Mouse (Mus musculus): ENCODE measurements at regions not wholly inside any gene's neighbourhood (a gene's known extent, or its start where the extent isn't known, plus 50 kb on each side); places are given as distances from the start of the nearest gene placed in this dataset.

GRCm38 (mm10) chr2:79510485-79511094 is 54.0 kb upstream of the Cerkl start:
- Histone ChIP-seq H3K36me3 (no peaks in the 10 kb centered on the region), H3K4me1 (replicated peaks) (peaks cover 4% of the 10 kb centered on the region; the same call in 1 of the 2 replicates), H3K27me3 (no peaks in the 10 kb centered on the region), H3K4me3 (no peak overlapping the region), H3K4me2 (no peak overlapping the region), H3K27ac (no peak overlapping the region), H3K9ac (no peak overlapping the region), H3K9me3 (no peaks in the 10 kb centered on the region)
- no peak for ATAC-seq (ENCODE audit: low FRiP score)
- 88% methylated on average over 10 of the region's 10 CpGs for WGBS

GRCm38 (mm10) chr2:79511108-79511507 is 54.5 kb upstream of the Cerkl start:
- no peaks in the 10 kb centered on the region for H3K27me3 ChIP-seq
- ATAC-seq (ENCODE audit: low FRiP score), result no peak
- no peak overlapping the region for H3K9ac ChIP-seq
- no peak overlapping the region for H3K27ac ChIP-seq
- 78% methylated on average over 6 of the region's 6 CpGs for WGBS
- no peak overlapping the region for H3K4me2 ChIP-seq
- no peak overlapping the region for H3K4me3 ChIP-seq
- H3K36me3 ChIP-seq, result no peaks in the 10 kb centered on the region
- H3K9me3 ChIP-seq, result no peaks in the 10 kb centered on the region
- H3K4me1 ChIP-seq (replicated peaks), result peaks cover 4% of the 10 kb centered on the region; the same call in 1 of the 2 replicates

- Histone ChIP-seq H3K4me1 (replicated peaks) (peaks cover 4% of the 10 kb centered on the region; the same call in 1 of the 2 replicates), H3K9me3 (no peaks in the 10 kb centered on the region), H3K36me3 (no peaks in the 10 kb centered on the region), H3K27me3 (no peaks in the 10 kb centered on the region), H3K4me3 (no peak overlapping the region), H3K9ac (no peak overlapping the region), H3K4me2 (peak overlapping the region; percentile 6; the same call in 1 of the 2 replicates), H3K27ac (no peak overlapping the region)
- WGBS, result 26% methylated on average over 11 of the region's 11 CpGs
- ATAC-seq (ENCODE audit: low FRiP score), result 0 out of 2 replicates have a peak, but pooled peaks have one; percentile 24
Observed at GRCm38 (mm10) chr2:79511676-79512323, 55.2 kb upstream of the Cerkl start.

GRCm38 (mm10) chr2:79512374-79512773 is 55.8 kb upstream of the Cerkl start:
- Histone ChIP-seq H3K27me3 (no peaks in the 10 kb centered on the region), H3K9me3 (no peaks in the 10 kb centered on the region), H3K4me2 (no peak overlapping the region; the same call in 1 of the 2 replicates), H3K27ac (no peak overlapping the region), H3K4me1 (replicated peaks) (peaks cover 4% of the 10 kb centered on the region; the same call in 1 of the 2 replicates), H3K36me3 (no peaks in the 10 kb centered on the region), H3K4me3 (no peak overlapping the region), H3K9ac (no peak overlapping the region)
- ATAC-seq (ENCODE audit: low FRiP score), result peak; percentile 28; the same call in 1 of the 2 replicates
- 58% methylated on average over 2 of the region's 2 CpGs for WGBS

- WGBS, result 75% methylated on average over 3 of the region's 3 CpGs
- Histone ChIP-seq H3K4me1 (replicated peaks) (peaks cover 4% of the 10 kb centered on the region; the same call in 1 of the 2 replicates), H3K4me3 (no peak overlapping the region), H3K9me3 (no peaks in the 10 kb centered on the region), H3K36me3 (no peaks in the 10 kb centered on the region), H3K27ac (no peak overlapping the region), H3K9ac (no peak overlapping the region), H3K27me3 (no peaks in the 10 kb centered on the region), H3K4me2 (no peak overlapping the region)
- ATAC-seq (ENCODE audit: low FRiP score), result no peak
Observed at GRCm38 (mm10) chr2:79513726-79514125, 57.1 kb upstream of the Cerkl start.

- H3K4me2 ChIP-seq, result no peak overlapping the region
- H3K27me3 ChIP-seq, result no peaks in the 10 kb centered on the region
- H3K9ac ChIP-seq, result no peak overlapping the region
- H3K27ac ChIP-seq, result no peak overlapping the region
- no peak overlapping the region for H3K4me3 ChIP-seq
- 87% methylated on average over 8 of the region's 8 CpGs for WGBS
- H3K9me3 ChIP-seq, result no peaks in the 10 kb centered on the region
- no peak for ATAC-seq (ENCODE audit: low FRiP score)
- H3K36me3 ChIP-seq, result no peaks in the 10 kb centered on the region
- no peaks in the 10 kb centered on the region for H3K4me1 ChIP-seq (replicated peaks)
Observed at GRCm38 (mm10) chr2:79518046-79518750, 61.6 kb upstream of the Cerkl start.

- H3K27ac ChIP-seq, result no peak overlapping the region
- WGBS, result 35% methylated on average over 6 of the region's 6 CpGs
- H3K9ac ChIP-seq, result no peak overlapping the region
- H3K4me2 ChIP-seq, result no peak overlapping the region
- H3K27me3 ChIP-seq, result no peaks in the 10 kb centered on the region
- no peak overlapping the region for H3K4me3 ChIP-seq
- no peaks in the 10 kb centered on the region for H3K36me3 ChIP-seq
- no peaks in the 10 kb centered on the region for H3K9me3 ChIP-seq
- no peak for ATAC-seq (ENCODE audit: low FRiP score)
- no peaks in the 10 kb centered on the region for H3K4me1 ChIP-seq (replicated peaks)
Observed at GRCm38 (mm10) chr2:79519799-79520449, 63.3 kb upstream of the Cerkl start.

GRCm38 (mm10) chr2:79523441-79523840 is 66.9 kb upstream of the Cerkl start:
- no peak overlapping the region for H3K27ac ChIP-seq
- peaks cover 6% of the 10 kb centered on the region for H3K4me1 ChIP-seq (replicated peaks)
- H3K4me3 ChIP-seq, result no peak overlapping the region
- 91% methylated on average over 4 of the region's 4 CpGs for WGBS
- ATAC-seq (ENCODE audit: low FRiP score), result no peak
- no peaks in the 10 kb centered on the region for H3K27me3 ChIP-seq
- no peaks in the 10 kb centered on the region for H3K9me3 ChIP-seq
- no peak overlapping the region for H3K4me2 ChIP-seq
- no peaks in the 10 kb centered on the region for H3K36me3 ChIP-seq
- no peak overlapping the region for H3K9ac ChIP-seq

GRCm38 (mm10) chr2:79527529-79527928 is 70.9 kb upstream of the Cerkl start:
- H3K4me3 ChIP-seq, result no peak overlapping the region

GRCm38 (mm10) chr2:79528347-79528990 is 71.9 kb upstream of the Cerkl start:
- ATAC-seq (ENCODE audit: low FRiP score), result peak; percentile 39; the same call in 1 of the 2 replicates
- peaks cover 16% of the 10 kb centered on the region for H3K4me1 ChIP-seq (replicated peaks)
- H3K4me2 ChIP-seq, result no peak overlapping the region
- H3K27ac ChIP-seq, result peak overlapping the region; percentile 8; the same call in 1 of the 2 replicates
- H3K4me3 ChIP-seq, result no peak overlapping the region
- no peak overlapping the region for H3K9ac ChIP-seq
- H3K9me3 ChIP-seq, result no peaks in the 10 kb centered on the region
- no peaks in the 10 kb centered on the region for H3K27me3 ChIP-seq
- 67% methylated on average over 18 of the region's 18 CpGs for WGBS
- no peaks in the 10 kb centered on the region for H3K36me3 ChIP-seq

More at GRCm38 (mm10) chr2:79527529-79527928, 70.9 kb upstream of the Cerkl start:
- Histone ChIP-seq H3K27ac (no peak overlapping the region), H3K9me3 (no peaks in the 10 kb centered on the region), H3K4me1 (replicated peaks) (peaks cover 16% of the 10 kb centered on the region), H3K9ac (no peak overlapping the region), H3K4me2 (no peak overlapping the region), H3K36me3 (no peaks in the 10 kb centered on the region), H3K27me3 (no peaks in the 10 kb centered on the region)
- no peak for ATAC-seq (ENCODE audit: low FRiP score)
- WGBS, result 40% methylated on average over 5 of the region's 5 CpGs

GRCm38 (mm10) chr2:79529185-79529584 is 72.6 kb upstream of the Cerkl start:
- Histone ChIP-seq H3K4me3 (no peak overlapping the region), H3K27ac (no peak overlapping the region), H3K27me3 (no peaks in the 10 kb centered on the region), H3K9ac (no peak overlapping the region), H3K36me3 (no peaks in the 10 kb centered on the region), H3K9me3 (no peaks in the 10 kb centered on the region), H3K4me2 (no peak overlapping the region), H3K4me1 (replicated peaks) (peaks cover 16% of the 10 kb centered on the region)
- WGBS, result 20% methylated on average over 2 of the region's 2 CpGs
- no peak for ATAC-seq (ENCODE audit: low FRiP score)
